Mouse (Mus musculus) CH12.LX (cell line): ENCODE measurements around the gene Gdf7. TPM values are rescaled to one million over a fixed set of nuclear protein-coding genes. Genes with fewer than 3 reads are reported as not detected.

ENCODE experiments used
- DNase-seq: peaks from one replicate; pipeline ENCODE4 v3.0.0-alpha.2; 2013; ENCODE audit errors: extremely low read depth
- H3K27ac ChIP-seq: 2 replicates; pipeline ENCODE4 v1.5.1; 2012; ENCODE audit warnings: low read depth, mild to moderate bottlenecking, control low read depth, moderate library complexity; ENCODE audit not compliant: insufficient read depth
- H3K27me3 ChIP-seq: replicated peaks from 2 replicates; pipeline ENCODE3; 2012; ENCODE audit warnings: inconsistent platforms
- H3K36me3 ChIP-seq, 2 experiments: replicated peaks in 1 of 2; 2 replicates each; pipeline versions ENCODE3 to v1.6.1; 2012; ENCODE audit warnings: inconsistent platforms in 1 of 2, low read length in 1 of 2, mild to moderate bottlenecking in 1 of 2, mixed read lengths in 1 of 2, moderate library complexity in 1 of 2; ENCODE audit not compliant: control insufficient read depth in 1 of 2, insufficient read depth in 1 of 2
- H3K4me1 ChIP-seq, 2 experiments: 2 replicates each; pipeline ENCODE4 v1.6.1; 2012; ENCODE audit warnings: inconsistent platforms in 1 of 2, moderate library complexity in 1 of 2; ENCODE audit not compliant: insufficient read depth in 2 of 2, control insufficient read depth in 1 of 2
- H3K4me2 ChIP-seq: 2 replicates; pipeline ENCODE4 v1.6.1; 2012; ENCODE audit warnings: low read depth, mild to moderate bottlenecking, control low read depth; ENCODE audit not compliant: poor library complexity, insufficient read depth, severe bottlenecking
- H3K4me3 ChIP-seq, 3 experiments: fragments of 150-350 bp in 1 of 3; sonication (generic) in 1 of 3; replicated peaks in 1 of 3; 2 replicates each; pipeline versions ENCODE3 to v1.5.1; 2011 to 2012; ENCODE audit warnings: low read depth in 2 of 3, low read length in 2 of 3, mild to moderate bottlenecking in 2 of 3, moderate library complexity in 2 of 3, control low read depth in 1 of 3, improper control_type of control experiment in 1 of 3, inconsistent platforms in 1 of 3, mixed read lengths in 1 of 3; ENCODE audit not compliant: poor library complexity in 1 of 3
- H3K79me2 ChIP-seq: replicated peaks from 2 replicates; pipeline ENCODE4 v1.6.1; 2012; ENCODE audit warnings: mild to moderate bottlenecking, moderate library complexity; ENCODE audit not compliant: control insufficient read depth, poor library complexity, insufficient read depth, severe bottlenecking; ENCODE audit errors: extremely low read depth
- H3K9ac ChIP-seq: 2 replicates; pipeline ENCODE4 v1.6.1; 2012; ENCODE audit warnings: low read depth, mild to moderate bottlenecking, control low read depth, moderate library complexity; ENCODE audit not compliant: insufficient read depth
- H3K9me3 ChIP-seq: replicated peaks from 2 replicates; pipeline ENCODE3; 2012; ENCODE audit warnings: low read length, inconsistent platforms, mixed read lengths
- CHD1 ChIP-seq: IDR thresholded peaks from 2 replicates; pipeline ENCODE4 v1.6.1; 2012; ENCODE audit warnings: low read depth, low read length, improper control_type of control experiment, inconsistent platforms
- CHD2 ChIP-seq: IDR thresholded peaks from 2 replicates; pipeline ENCODE4 v1.6.1; 2011; ENCODE audit warnings: low read length, improper control_type of control experiment
- ETS1 ChIP-seq: conservative IDR thresholded peaks from 2 replicates; pipeline ENCODE4 v1.6.1; 2012; ENCODE audit warnings: low read depth, mild to moderate bottlenecking, inconsistent platforms, low read length, improper control_type of control experiment, moderate library complexity
- JUN ChIP-seq: IDR thresholded peaks from 2 replicates; pipeline ENCODE4 v1.6.1; 2011; ENCODE audit warnings: low read depth, mild to moderate bottlenecking, low read length, improper control_type of control experiment, moderate library complexity; ENCODE audit not compliant: insufficient read depth
- MAFK ChIP-seq: IDR thresholded peaks from 2 replicates; pipeline ENCODE4 v1.6.1; 2011; ENCODE audit warnings: low read length, improper control_type of control experiment; ENCODE audit not compliant: insufficient replicate concordance
- NELFE ChIP-seq: IDR thresholded peaks from 2 replicates; pipeline ENCODE4 v1.6.1; 2011; ENCODE audit warnings: low read depth, low read length, improper control_type of control experiment
- TBP ChIP-seq: conservative IDR thresholded peaks from 2 replicates; pipeline ENCODE4 v1.6.1; 2011; ENCODE audit warnings: low read depth, low read length, improper control_type of control experiment
- UBTF ChIP-seq: IDR thresholded peaks from 2 replicates; pipeline ENCODE4 v1.6.1; 2012; ENCODE audit warnings: low read depth, mild to moderate bottlenecking, inconsistent platforms, low read length, improper control_type of control experiment, moderate library complexity
- dilution Hi-C: fragments of 300-500 bp; cut with MboI; formaldehyde crosslinking; loops from 2 replicates; pipeline ENCODE4 v1.14.3; 2020; ENCODE audit warnings: low sequenced_read_pairs; ENCODE audit not compliant: extremely low pct_unique_long_range_greater_than_20kb, extremely low pct_ligation_motif_present
- in situ Hi-C: fragments of 300-500 bp; cut with MboI; formaldehyde crosslinking; loops from 3 replicates; pipeline ENCODE4 v1.14.3; 2019; ENCODE audit warnings: low sequenced_read_pairs, low pct_ligation_motif_present, low pct_unique_long_range_greater_than_20kb, mixed read lengths
- polyA plus RNA-seq: library from polyadenylated mRNA; unstranded; fragments of >175 nt; gene quantifications from 2 replicates; pipeline ENCODE4 v1.2.1, GENCODE M21; 2012; ENCODE audit warnings: low read depth; ENCODE audit not compliant: insufficient read length
- total RNA-seq, 2 experiments: library from RNA; depleted of rRNA; stranded (reverse); fragments of 300-350 nt in 1 of 2; fragments of >200 nt in 1 of 2; gene quantifications; 2 replicates each; pipeline ENCODE4 v1.2.3; 2012 to 2014

Gdf7 gene
- total and polyA plus RNA-seq, 3 experiments = not detected

DNA sequence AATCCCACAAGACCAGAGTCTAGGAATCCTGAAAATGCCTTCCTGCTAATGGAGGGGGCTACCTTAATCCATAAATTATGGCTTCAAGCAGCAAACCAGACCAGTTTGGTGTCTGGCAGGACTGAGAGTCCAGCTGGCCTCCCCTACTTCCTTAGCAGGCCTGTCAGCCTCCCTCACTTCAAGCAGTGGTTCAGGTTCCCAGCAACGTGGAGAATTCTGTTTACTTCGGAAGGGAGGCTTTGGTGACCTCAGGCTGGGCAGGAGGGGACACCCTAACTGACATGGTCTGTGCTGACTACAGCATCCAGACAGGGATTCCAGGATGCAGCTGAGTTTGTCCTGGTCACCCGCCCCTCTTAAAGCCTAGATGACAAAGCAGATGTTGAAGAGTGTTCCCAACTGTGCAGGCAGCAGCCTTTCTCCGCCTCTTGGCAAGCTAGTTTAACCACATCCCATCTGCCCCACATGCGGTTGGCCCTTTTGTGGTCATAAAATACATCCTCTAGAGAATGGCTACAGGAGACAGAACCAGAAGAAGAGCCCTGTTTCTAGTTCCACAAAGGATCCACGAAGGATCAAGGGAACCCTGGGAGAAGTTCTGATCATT lies 6.3 kb downstream of the Gdf7 start:
- no peak overlapping the region for H3K27ac ChIP-seq
- peak; percentile 22; the same call in 1 of the 2 replicates for TF ChIP-seq ETS1
- no peak for TF ChIP-seq CHD2
- TF ChIP-seq TBP = 0 out of 2 replicates have a peak, but pooled peaks have one; percentile 12
- TF ChIP-seq, all 38 proteins: peak for 2
- in situ Hi-C loops = no loop called here
- peaks cover 28% of the 10 kb centered on the region for H3K9me3 ChIP-seq
- H3K36me3 ChIP-seq = peaks cover 0 to 11% of the 10 kb centered on the region in 2 experiments
- no peak overlapping the region for H3K4me3 ChIP-seq
- H3K79me2 ChIP-seq = no peaks in the 10 kb centered on the region
- peaks cover 8 to 39% of the 10 kb centered on the region in 2 experiments for H3K4me1 ChIP-seq
- DNase-seq = peak; percentile 53
- dilution Hi-C loops = no loop called here
- no peaks in the 10 kb centered on the region for H3K27me3 ChIP-seq
- no peak overlapping the region for H3K4me2 ChIP-seq
- no peak overlapping the region for H3K9ac ChIP-seq

DNA sequence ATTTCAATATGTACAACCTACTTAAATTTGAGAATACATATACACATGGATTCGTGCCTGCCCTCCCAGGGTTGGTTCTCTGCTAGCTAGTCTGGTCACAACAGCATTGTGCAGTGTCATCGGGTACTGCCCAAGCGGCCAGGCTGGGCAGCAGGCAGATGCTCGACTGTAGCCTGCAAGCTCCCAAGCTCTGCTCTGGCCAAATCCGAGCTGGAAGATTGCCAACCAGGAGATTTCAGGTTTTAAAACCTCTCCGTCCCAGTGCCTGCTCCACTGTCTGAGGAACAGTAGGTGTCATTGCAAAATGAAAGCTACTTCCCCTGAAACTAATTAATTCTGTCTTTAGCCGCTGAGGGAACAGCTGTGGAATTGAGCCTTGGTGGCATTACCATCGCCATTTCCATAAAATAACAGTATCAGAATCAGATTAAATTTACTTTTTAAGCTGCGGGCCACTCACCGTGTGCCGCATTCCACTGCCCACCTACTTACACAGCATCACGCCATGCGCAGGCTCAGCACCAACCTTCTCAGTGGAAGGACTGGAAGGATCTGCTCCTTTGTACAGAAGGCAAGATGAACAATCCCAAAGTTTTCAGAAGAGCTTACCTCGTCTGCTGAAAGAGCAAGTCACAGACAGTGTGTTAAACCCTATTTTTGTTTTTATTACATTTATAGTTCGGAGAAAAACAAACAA lies 10.4 kb downstream of the Gdf7 start:
- in situ Hi-C loops (no loop called here), dilution Hi-C loops (no loop called here)
- H3K9ac ChIP-seq = no peak overlapping the region
- no peaks in the 10 kb centered on the region for H3K27me3 ChIP-seq
- H3K27ac ChIP-seq = no peak overlapping the region
- H3K9me3 ChIP-seq = no peaks in the 10 kb centered on the region
- H3K79me2 ChIP-seq = no peaks in the 10 kb centered on the region
- no peak for DNase-seq
- no peak overlapping the region for H3K4me2 ChIP-seq
- peaks cover 0 to 20% of the 10 kb centered on the region in 2 experiments for H3K36me3 ChIP-seq
- peaks cover 8 to 36% of the 10 kb centered on the region in 2 experiments for H3K4me1 ChIP-seq
- no peak overlapping the region for H3K4me3 ChIP-seq
- no peak for TF ChIP-seq MAFK

DNA sequence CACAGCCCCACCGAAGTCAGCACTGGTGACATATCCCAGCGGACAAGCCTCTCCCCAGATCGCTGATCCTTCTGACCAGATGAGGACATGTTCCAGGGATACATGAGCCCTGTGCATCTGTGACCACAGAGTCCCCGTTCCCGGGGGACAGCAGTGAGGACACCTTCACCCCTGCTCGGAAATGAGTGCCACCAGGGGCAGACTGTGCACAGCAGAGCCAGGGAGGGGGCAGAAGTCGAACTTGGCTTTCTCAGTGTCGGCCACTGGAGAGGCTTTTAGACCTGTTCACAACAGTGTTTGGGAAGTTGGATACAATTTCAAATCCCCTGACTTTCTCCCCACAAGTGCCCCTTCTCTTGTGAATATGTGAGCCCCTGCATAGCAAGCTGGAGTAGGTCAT lies 12.3 kb downstream of the Gdf7 start:
- H3K4me3 ChIP-seq = no peak overlapping the region
- H3K9me3 ChIP-seq = no peaks in the 10 kb centered on the region
- H3K4me2 ChIP-seq = no peak overlapping the region
- H3K79me2 ChIP-seq = no peaks in the 10 kb centered on the region
- TF ChIP-seq JUN (no peak), NELFE (no peak), UBTF (no peak), CHD1 (no peak)
- in situ Hi-C loops (loop anchor here (10.0 kb wide), 1 partner anchor 235 kb away; no protein-coding TSS in a partner anchor), dilution Hi-C loops (no loop called here)
- H3K9ac ChIP-seq = no peak overlapping the region
- no peak for DNase-seq
- H3K27me3 ChIP-seq = no peaks in the 10 kb centered on the region
- peaks cover 0 to 18% of the 10 kb centered on the region in 2 experiments; a peak in 2 of 4 replicates for H3K4me1 ChIP-seq
- H3K27ac ChIP-seq = no peak overlapping the region
- H3K36me3 ChIP-seq = peaks cover 0 to 32% of the 10 kb centered on the region in 2 experiments
